Comparison of ENCODE assay signal across 27 mouse cellular contexts in genomic region chr12:26343131-26343530, GRCm38 (mm10).
DNase-seq lines count a peak whose midpoint lies in the region; ATAC-seq and TF ChIP-seq lines count a peak whose summit lies in the region.
"Had no signal": no experiment of that assay in that cellular context is flagged by ENCODE, and none has a peak within 500 bp of the region (broad histone marks: within the 10 kb centered on the region; RNA-seq: fewer than 3 reads in every experiment).

No protein-coding gene starts in this region.

- no peaks in the 10 kb centered on the region for H3K36me3 ChIP-seq in heart, embryonic 15.5 days
- H3K36me3 ChIP-seq in heart, embryonic 10.5 days, result peaks cover 5% of the 10 kb centered on the region; the same call in 1 of the 2 replicates
- peaks cover 11% of the 10 kb centered on the region for H3K36me3 ChIP-seq in lung, embryonic 14.5 days (ENCODE audit: insufficient read depth)
- peaks cover 28% of the 10 kb centered on the region for H3K36me3 ChIP-seq in hindbrain, embryonic 10.5 days
- H3K36me3 ChIP-seq: intestine, embryonic 15.5 days had no signal

- H3K27me3 ChIP-seq in heart, embryonic 15.5 days, result no peaks in the 10 kb centered on the region
- H3K27me3 ChIP-seq in heart, embryonic 10.5 days (ENCODE audit: insufficient read depth, poor library complexity, severe bottlenecking), result no peaks in the 10 kb centered on the region
- H3K27me3 ChIP-seq in lung, embryonic 14.5 days (ENCODE audit: insufficient read depth, low read length), result no peaks in the 10 kb centered on the region
- no peaks in the 10 kb centered on the region for H3K27me3 ChIP-seq in hindbrain, embryonic 10.5 days (ENCODE audit: insufficient read depth, poor library complexity, severe bottlenecking)
- H3K27me3 ChIP-seq: forebrain, embryonic 13.5 days; hindbrain, embryonic 12.5 days; intestine, embryonic 15.5 days had no signal

- peaks cover 6% of the 10 kb centered on the region; the same call in 1 of the 2 replicates for H3K4me1 ChIP-seq in heart, embryonic 15.5 days (replicated peaks)
- H3K4me1 ChIP-seq in heart, embryonic 10.5 days, result no peaks in the 10 kb centered on the region
- peaks cover 3% of the 10 kb centered on the region; the same call in 1 of the 2 replicates for H3K4me1 ChIP-seq in lung, embryonic 14.5 days (ENCODE audit: insufficient read depth)
- peaks cover 12% of the 10 kb centered on the region for H3K4me1 ChIP-seq in hindbrain, embryonic 10.5 days (replicated peaks)
- H3K4me1 ChIP-seq: hindbrain, embryonic 12.5 days; intestine, embryonic 15.5 days had no signal

- 61% methylated on average over 2 of the region's 2 CpGs for WGBS in heart, embryonic 15.5 days
- 69% methylated on average over 2 of the region's 2 CpGs for WGBS in heart, embryonic 10.5 days
- 61% methylated on average over 2 of the region's 2 CpGs for WGBS in lung, embryonic 14.5 days
- 84% methylated on average over 2 of the region's 2 CpGs for WGBS in hindbrain, embryonic 10.5 days

- DNase-seq in heart, embryonic 10.5 days (ENCODE audit: low spot score), result no peak
- no peak for DNase-seq in lung, embryonic 14.5 days
- DNase-seq in lung, postnatal 10 days, result no peak
- DNase-seq in Muller cell, postnatal 12 days (ENCODE audit: inconsistent ontology term), result peak; percentile 61
- DNase-seq in brain, adult 2 months (ENCODE audit: low read depth, low spot score), result peak; percentile 51
- DNase-seq in hindbrain, embryonic 10.5 days (ENCODE audit: low spot score), result no peak
- DNase-seq: adrenal gland, adult 2 months; adrenal gland, postnatal 36 days; cerebellum, adult 9-10 months; cerebellum, postnatal 36 days; gastrocnemius, postnatal 14 days; kidney, adult 9 months; kidney, postnatal 25 days; liver; right cerebral cortex, postnatal 4 days; thymus, adult 18-20 months; thymus, postnatal 36 days had no signal

- no peak for TF ChIP-seq CTCF in lung, embryonic 14.5 days (IDR thresholded peaks at IDR 0.05; ENCODE audit: low read depth)

- no peak for ATAC-seq in heart, embryonic 15.5 days (replicated peaks; ENCODE audit: insufficient number of reproducible peaks, insufficient read depth, low FRiP score, low read depth)
- peak; percentile 46; the same call in 1 of the 2 replicates for ATAC-seq in lung, embryonic 14.5 days (ENCODE audit: insufficient read depth)
- ATAC-seq: CD4-positive, CD25-positive, alpha-beta regulatory T cell, adult 4 months; forebrain, embryonic 13.5 days; hindbrain, postnatal 0 days; midbrain, embryonic 16.5 days had no signal

- H3K9ac ChIP-seq in heart, embryonic 15.5 days, result no peak overlapping the region
- H3K9ac ChIP-seq in lung, embryonic 14.5 days, result no peak overlapping the region
- H3K9ac ChIP-seq: forebrain, embryonic 13.5 days; hindbrain, embryonic 12.5 days; intestine, embryonic 15.5 days; liver, embryonic 14.5 days had no signal

- no peak overlapping the region for H3K4me2 ChIP-seq in heart, embryonic 15.5 days
- no peak overlapping the region for H3K4me2 ChIP-seq in lung, embryonic 14.5 days
- H3K4me2 ChIP-seq: forebrain, embryonic 13.5 days; hindbrain, embryonic 12.5 days; intestine, embryonic 15.5 days; midbrain, embryonic 11.5 days had no signal

- H3K9me3 ChIP-seq in heart, embryonic 15.5 days (replicated peaks), result no peaks in the 10 kb centered on the region
- H3K9me3 ChIP-seq in heart, embryonic 10.5 days, result no peaks in the 10 kb centered on the region
- H3K9me3 ChIP-seq in lung, embryonic 14.5 days (ENCODE audit: low read depth, low read length), result no peaks in the 10 kb centered on the region
- H3K9me3 ChIP-seq in hindbrain, embryonic 10.5 days, result no peaks in the 10 kb centered on the region
- H3K9me3 ChIP-seq: forebrain, embryonic 13.5 days; hindbrain, embryonic 12.5 days; intestine, embryonic 15.5 days had no signal

- no peak overlapping the region for H3K4me3 ChIP-seq in heart, embryonic 15.5 days
- H3K4me3 ChIP-seq in heart, embryonic 10.5 days, result no peak overlapping the region
- H3K4me3 ChIP-seq in lung, embryonic 14.5 days (ENCODE audit: low read depth, low read length), result no peak overlapping the region
- no peak overlapping the region for H3K4me3 ChIP-seq in hindbrain, embryonic 10.5 days
- H3K4me3 ChIP-seq: forebrain, embryonic 13.5 days; hindbrain, embryonic 12.5 days; intestine, embryonic 15.5 days had no signal

- H3K27ac ChIP-seq in heart, embryonic 15.5 days, result peak overlapping the region; percentile 47; the same call in 1 of the 2 replicates
- no peak overlapping the region for H3K27ac ChIP-seq in heart, embryonic 10.5 days
- H3K27ac ChIP-seq in lung, embryonic 14.5 days (ENCODE audit: low read depth), result no peak overlapping the region
- H3K27ac ChIP-seq in hindbrain, embryonic 10.5 days, result no peak overlapping the region
- H3K27ac ChIP-seq: forebrain, embryonic 13.5 days; hindbrain, embryonic 12.5 days; hindbrain, postnatal 0 days; intestine, embryonic 15.5 days; liver, embryonic 14.5 days; stomach, postnatal 0 days had no signal

Comparison
In these comparisons a context has a peak if more than half of its experiments do, and no peak if none do; other contexts are left out.
1. DNase-seq: peak in Muller cell, postnatal 12 days (single experiment) and brain, adult 2 months (single experiment); none in heart, embryonic 10.5 days (single experiment), lung, embryonic 14.5 days (single experiment), lung, postnatal 10 days (single experiment) and hindbrain, embryonic 10.5 days (single experiment).